Mouse (Mus musculus) cerebellum, adult (tissue): ENCODE data around the gene Kalrn.

Source experiments
- ATAC-seq: cut with Nextera tagmentation; 2 replicates; pipeline ENCODE4 v1.9.2; 2017; ENCODE audit warnings: mild to moderate bottlenecking, moderate library complexity, mixed read lengths; ENCODE audit not compliant: insufficient number of reproducible peaks, low FRiP score, low TSS enrichment

Gene Kalrn

DNA sequence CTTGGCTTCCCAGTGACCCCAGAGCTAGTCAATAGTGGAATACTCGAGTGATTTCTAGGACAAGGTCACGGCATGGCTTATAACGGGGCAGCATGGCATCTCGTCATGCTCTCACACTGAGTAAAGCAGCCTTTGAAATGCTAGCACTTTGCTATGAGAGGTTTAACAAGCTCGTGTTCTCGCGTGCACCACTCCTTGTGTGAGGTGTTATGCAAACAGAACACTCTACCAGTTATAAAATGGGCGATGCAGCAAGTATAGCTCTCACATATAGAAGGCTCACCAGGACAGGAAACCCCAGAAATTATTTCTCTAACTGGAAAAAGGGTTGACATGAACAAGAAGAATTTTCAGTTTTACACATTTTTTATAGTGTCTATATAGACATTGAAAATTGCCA is 431.7 kb downstream of the Kalrn start:
- no peak for ATAC-seq

- no peak for ATAC-seq
Measured at GRCm38 (mm10) chr16:34135074-34135473, 438.3 kb downstream of the Kalrn start.

DNA sequence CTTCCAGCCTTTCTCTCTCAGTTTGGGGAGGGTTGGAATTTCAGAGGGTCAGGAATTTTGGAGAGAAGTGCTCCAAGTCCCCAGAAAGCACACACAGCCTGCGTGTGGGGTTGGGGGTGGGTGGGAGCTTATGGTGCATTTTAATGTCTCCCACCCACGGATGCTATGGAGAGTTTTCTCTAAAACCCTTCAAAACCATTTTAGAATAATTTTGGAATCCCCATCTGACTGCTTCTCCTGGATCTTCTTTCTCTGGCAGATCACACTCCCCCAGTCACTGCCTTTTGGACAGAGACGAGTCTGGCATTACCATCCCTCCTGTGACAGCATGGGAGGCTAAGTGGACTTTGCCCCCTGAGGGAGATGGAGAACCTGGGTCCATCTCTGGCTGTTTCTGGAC is 438.7 kb downstream of the Kalrn start:
- no peak for ATAC-seq

- ATAC-seq, result peak; percentile 74
Measured at GRCm38 (mm10) chr16:34125595-34125994, 447.7 kb downstream of the Kalrn start.

DNA sequence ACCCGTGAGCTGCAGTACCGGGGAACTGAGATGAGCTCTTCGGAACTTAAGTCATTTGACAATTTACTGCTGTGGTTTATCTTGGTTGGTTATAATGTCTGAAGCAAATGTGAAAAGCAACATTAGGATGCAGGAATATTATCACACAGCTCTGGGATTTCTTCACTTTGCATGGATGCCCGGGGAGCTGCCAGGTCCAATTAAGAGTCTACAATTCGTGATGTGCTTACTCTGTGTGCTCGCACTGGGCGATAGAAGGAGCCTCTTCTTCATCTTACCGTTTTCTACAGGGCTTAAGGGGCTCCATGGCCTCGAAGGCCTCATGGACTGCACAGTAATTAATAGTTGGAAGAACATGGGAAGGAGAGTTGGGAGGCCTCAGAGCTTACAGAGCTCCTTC is 450.8 kb downstream of the Kalrn start:
- no peak for ATAC-seq

GRCm38 (mm10) chr16:34121288-34121687 is 452.0 kb downstream of the Kalrn start:
- ATAC-seq, result no peak

GRCm38 (mm10) chr16:34120801-34121201 is 452.5 kb downstream of the Kalrn start:
- ATAC-seq, result no peak

DNA sequence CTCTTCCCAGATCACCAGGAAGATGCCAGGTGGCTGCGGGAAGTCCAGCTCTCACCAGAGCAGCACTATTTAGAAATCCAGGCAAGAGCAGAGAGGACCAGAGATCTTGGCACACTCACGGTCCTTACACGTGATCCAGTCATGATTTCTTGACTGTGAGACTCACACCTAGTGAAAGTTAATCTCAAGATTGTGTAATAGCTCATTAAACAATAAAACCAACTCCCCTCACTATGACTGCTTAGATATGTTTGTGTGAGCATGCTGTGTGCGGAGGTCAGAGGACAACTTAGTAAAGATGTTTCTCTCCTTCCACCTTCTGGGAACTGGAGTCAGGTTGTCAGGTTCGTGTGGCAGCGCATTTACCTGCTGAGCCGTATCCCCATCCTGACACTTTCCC is 453.5 kb downstream of the Kalrn start:
- no peak for ATAC-seq

GRCm38 (mm10) chr16:34119370-34119769 is 454.0 kb downstream of the Kalrn start:
- ATAC-seq, result no peak

- peak; percentile 71 for ATAC-seq
Measured at GRCm38 (mm10) chr16:34114665-34115064, 458.7 kb downstream of the Kalrn start.

DNA sequence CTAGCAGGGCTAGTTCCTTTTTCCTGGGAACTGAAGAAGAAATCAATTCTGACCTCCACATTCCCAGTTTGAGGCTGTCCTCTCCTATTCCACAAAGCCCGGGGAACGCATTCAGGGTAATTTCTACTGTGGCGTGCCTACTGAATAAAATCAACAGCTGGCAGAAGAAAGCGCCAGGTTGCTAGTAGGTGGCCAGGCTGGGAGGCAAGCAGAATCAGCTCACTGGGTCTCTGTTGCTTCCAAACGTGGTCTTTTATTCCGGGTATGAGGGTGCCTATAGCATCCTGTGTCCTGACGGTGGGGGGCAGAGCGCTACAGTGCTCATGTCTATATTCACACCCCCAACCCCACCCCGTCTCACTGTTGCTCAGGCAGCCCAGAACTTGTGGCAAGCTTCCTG is 460.2 kb downstream of the Kalrn start:
- no peak for ATAC-seq

GRCm38 (mm10) chr16:34112490-34112889 is 460.8 kb downstream of the Kalrn start:
- no peak for ATAC-seq

GRCm38 (mm10) chr16:34110840-34111625 is 462.3 kb downstream of the Kalrn start:
- no peak for ATAC-seq

- ATAC-seq, result no peak
Measured at GRCm38 (mm10) chr16:34104427-34104826, 468.9 kb downstream of the Kalrn start.

DNA sequence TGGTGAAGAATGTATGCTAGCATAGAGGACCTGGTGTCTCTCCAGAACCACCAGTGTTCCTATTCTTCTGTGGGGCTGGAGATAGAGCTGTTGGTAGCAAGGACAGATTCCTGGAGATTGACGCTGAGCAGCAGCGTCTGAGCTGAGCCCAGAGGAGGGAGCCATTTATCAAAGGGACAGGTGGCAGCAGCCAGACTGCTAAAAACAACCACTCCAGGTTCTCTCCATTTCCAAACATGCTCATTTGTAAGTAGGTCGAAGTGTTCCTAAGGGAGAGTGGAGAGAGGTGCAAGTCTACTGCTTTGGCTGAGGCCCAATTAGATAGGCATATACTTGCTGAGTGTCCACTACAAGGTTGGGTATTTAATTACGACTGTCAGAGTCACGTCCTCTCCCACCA is 470.6 kb downstream of the Kalrn start:
- ATAC-seq, result peak; percentile 68; the same call in 1 of the 2 replicates

GRCm38 (mm10) chr16:34099795-34100194 is 473.5 kb downstream of the Kalrn start:
- no peak for ATAC-seq

DNA sequence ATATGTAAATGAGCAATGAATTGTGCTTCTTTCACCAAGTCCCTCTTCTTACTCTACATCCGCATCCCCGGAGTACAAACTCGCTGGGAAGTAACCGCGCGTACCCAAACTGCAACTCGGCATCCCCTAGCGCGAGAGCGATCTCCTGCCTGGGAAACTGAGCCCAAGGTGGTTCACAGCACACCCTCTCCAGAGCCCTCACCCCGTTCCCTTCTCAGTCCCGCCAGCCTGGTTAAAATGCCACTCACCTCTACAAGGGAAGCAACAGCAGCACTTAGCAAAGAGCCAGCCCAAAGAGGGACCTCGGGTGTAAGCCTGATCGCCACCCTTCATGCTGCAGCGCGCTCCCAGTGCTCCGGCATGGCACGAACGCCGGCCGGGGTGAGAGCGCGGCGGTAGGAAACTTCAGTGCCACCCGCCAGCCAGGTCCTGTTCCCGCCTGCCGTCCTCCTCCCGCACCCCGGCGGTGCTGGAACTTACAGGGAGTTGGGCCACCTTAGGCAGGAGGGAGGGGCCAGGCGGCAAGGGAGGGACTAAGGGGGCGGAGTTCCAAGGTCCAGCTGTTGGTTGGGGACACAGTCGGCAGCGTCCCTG is 477.7 kb downstream of the Kalrn start:
- no peak; the same call in 1 of the 2 replicates for ATAC-seq

GRCm38 (mm10) chr16:34095093-34095465 is 478.3 kb downstream of the Kalrn start:
- no peak for ATAC-seq

DNA sequence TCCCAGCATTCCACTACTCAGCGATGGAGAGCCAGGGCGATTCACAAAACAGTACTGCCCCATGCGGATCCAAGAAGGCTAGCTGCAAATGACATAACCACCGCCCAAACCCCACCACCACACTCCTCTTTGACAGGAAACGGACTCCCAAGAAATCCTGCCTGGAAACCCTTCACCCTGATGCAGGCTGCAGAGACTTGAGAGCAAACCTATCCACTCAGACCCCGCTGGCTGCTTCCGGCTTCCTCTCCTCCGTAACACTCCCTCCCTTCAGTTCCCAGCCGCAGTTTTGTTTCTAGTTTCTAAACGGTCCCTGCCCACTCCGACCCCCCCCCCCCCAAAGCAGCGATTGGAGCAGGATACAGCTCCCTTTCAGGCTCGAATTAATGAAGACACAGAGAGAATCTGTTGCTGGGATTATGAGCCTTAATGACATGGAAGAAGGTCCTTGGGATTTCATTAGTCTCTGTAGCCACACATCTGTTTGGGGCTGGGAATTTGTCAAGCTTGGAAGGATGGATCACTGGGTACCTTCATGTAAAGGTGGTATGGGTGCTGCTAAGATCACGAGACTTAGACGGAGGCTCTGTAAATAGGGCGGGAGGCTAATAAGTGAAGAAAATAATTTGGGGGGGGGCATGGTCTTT is 478.8 kb downstream of the Kalrn start:
- ATAC-seq, result no peak

DNA sequence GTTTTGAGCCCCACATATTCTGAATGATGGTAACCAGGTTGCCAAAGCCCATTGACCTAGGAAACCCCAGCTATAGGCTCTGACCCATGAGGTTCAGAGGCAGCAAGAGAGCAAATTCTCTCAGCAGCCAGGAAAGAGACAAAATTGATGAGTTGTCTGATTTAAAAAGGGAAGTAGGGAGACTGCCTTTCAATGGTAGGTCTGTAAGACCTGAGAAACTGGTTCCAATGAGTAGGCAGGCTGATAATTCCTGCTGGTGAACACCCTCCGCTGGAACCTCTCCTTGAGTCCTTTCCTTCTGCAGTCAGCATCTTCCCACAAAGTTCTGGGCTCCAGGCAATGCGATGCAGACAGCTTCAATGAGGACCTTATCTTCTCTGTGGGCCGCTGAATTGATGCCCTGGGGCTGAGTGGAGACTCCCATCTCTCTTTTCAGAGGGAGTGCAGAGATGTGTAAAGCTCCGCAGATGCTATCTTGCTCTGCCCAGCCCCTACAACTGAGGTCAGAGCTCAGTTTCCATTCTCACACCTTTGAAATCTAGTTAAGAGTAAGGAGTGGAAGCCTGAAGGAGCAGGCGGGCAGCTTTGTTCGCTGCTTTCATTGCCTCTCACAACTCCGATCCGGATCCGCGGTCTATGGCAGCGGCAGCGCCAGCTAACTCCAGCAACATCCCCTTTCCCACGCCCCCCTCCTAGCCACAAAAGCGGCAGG is 479.4 kb downstream of the Kalrn start:
- ATAC-seq, result no peak

DNA sequence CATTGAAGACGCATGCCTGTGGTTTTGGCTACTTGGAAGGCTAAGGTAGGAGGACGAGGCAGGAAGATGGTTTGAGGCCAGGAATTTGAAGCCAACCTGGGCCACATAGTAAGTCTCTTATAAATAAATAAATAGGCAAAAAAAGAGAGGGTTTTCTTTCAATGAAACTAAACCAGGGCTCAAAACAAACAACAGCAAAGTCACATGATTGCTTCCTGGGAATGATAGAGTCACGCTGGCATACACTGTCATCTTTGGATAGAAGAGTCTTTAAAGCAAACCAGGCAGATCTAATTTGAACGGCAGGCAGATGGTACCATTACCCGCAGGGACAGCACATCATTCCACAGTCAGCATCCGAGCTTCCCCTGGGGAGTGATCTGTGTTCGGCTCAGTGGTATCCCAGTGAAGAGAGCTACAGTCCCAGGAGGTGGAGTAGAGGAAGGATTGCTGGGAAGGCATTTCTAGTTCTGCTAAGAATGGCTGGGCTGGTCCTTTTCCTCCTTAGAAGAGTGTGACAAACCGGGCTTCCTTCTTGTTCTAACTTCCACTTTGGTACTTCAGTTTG is 483.7 kb downstream of the Kalrn start:
- ATAC-seq, result no peak
